Mouse (Mus musculus): ENCODE results near the gene Tmbim4. TPM values are rescaled to one million over a fixed set of nuclear protein-coding genes. Genes with fewer than 3 reads are reported as not detected.
A peak's percentile ranks its signal among the peaks of the same experiment; 100 is the strongest.

The Tmbim4 gene
- total and polyA plus RNA-seq, 2 experiments from 2014 or later, result 40.4 to 100 TPM

GRCm38 (mm10) chr10:120242421-120242820 is 41.0 kb downstream of the Tmbim4 start:
- TF ChIP-seq CTCF (IDR thresholded peaks at IDR 0.05; ENCODE audit: low read depth), result no peak
- Histone ChIP-seq H3K4me2 (ENCODE audit: low read depth) (no peak overlapping the region), H3K27ac (ENCODE audit: low read depth, low read length) (no peak overlapping the region), H3K9me3 (ENCODE audit: low read length) (no peaks in the 10 kb centered on the region), H3K27me3 (ENCODE audit: insufficient read depth, low read length) (no peaks in the 10 kb centered on the region), H3K36me3 (ENCODE audit: insufficient read depth) (no peaks in the 10 kb centered on the region), H3K9ac (no peak overlapping the region), H3K4me3 (ENCODE audit: low read depth, low read length) (no peak overlapping the region), H3K4me1 (ENCODE audit: insufficient read depth) (no peaks in the 10 kb centered on the region)
- 72% methylated on average over 6 of the region's 6 CpGs for WGBS
- DNase-seq (no peak), ATAC-seq (no peak)

- H3K27me3 ChIP-seq (ENCODE audit: insufficient read depth, low read length), result no peaks in the 10 kb centered on the region
- no peak for ATAC-seq
- no peak for DNase-seq
Measured at GRCm38 (mm10) chr10:120245681-120246080, 44.3 kb downstream of the Tmbim4 start.

DNA sequence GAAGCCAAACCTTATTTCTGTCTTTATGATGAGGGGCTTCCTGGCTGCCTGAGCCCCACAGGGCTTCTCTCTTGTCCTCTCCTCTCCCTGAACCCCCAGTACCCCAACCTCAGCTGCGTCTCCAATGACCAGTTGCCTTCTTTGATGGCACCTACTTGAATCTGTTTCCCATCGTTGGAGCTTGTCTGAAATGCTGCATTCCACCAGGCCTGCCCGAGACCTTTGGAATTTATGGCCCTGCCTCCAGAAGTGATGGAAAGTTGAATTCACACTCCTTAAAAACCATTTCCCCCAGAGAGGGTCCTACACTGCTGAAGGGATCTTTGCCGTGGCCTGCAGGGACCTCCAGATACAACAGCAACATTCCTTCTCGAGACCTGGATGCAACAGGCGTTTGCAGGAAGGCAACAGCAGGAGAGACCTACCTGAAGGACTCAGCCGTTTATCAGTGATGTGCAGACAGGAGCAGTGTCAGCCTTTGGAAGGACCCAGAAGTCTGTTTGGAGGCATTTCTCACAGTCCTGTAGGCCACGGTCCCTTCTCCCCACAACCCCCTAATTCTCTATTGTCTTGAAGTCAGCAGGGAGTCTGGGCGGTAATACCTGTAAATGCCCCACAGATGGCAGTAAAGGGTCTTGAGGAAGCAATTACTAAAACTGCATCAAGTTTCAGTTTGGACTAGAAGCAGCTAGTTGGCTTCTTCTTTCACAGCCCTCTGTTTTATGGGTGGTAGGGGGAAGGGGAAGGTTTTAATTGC is 45.8 kb downstream of the Tmbim4 start:
- no peak overlapping the region for H3K9ac ChIP-seq
- no peaks in the 10 kb centered on the region for H3K27me3 ChIP-seq (ENCODE audit: insufficient read depth, low read length)
- ATAC-seq (no peak), DNase-seq (peak; percentile 85)
- H3K9me3 ChIP-seq (ENCODE audit: low read length), result no peaks in the 10 kb centered on the region
- no peaks in the 10 kb centered on the region for H3K4me1 ChIP-seq (ENCODE audit: insufficient read depth)
- peak; percentile 77 for TF ChIP-seq CTCF (IDR thresholded peaks at IDR 0.05; ENCODE audit: low read depth)
- no peaks in the 10 kb centered on the region for H3K36me3 ChIP-seq (ENCODE audit: insufficient read depth)
- H3K4me2 ChIP-seq (ENCODE audit: low read depth), result no peak overlapping the region
- H3K4me3 ChIP-seq (ENCODE audit: low read depth, low read length), result no peak overlapping the region
- WGBS, result 46% methylated on average over 9 of the region's 9 CpGs
- H3K27ac ChIP-seq (ENCODE audit: low read depth, low read length), result no peak overlapping the region

More at GRCm38 (mm10) chr10:120245681-120246080, 44.3 kb downstream of the Tmbim4 start:
- Histone ChIP-seq H3K4me2 (ENCODE audit: low read depth) (no peak overlapping the region), H3K4me3 (ENCODE audit: low read depth, low read length) (no peak overlapping the region), H3K4me1 (ENCODE audit: insufficient read depth) (no peaks in the 10 kb centered on the region), H3K36me3 (ENCODE audit: insufficient read depth) (no peaks in the 10 kb centered on the region), H3K9ac (no peak overlapping the region), H3K9me3 (ENCODE audit: low read length) (no peaks in the 10 kb centered on the region), H3K27ac (ENCODE audit: low read depth, low read length) (no peak overlapping the region)
- WGBS, result 82% methylated on average over 5 of the region's 5 CpGs
- no peak for TF ChIP-seq CTCF (IDR thresholded peaks at IDR 0.05; ENCODE audit: low read depth)

DNA sequence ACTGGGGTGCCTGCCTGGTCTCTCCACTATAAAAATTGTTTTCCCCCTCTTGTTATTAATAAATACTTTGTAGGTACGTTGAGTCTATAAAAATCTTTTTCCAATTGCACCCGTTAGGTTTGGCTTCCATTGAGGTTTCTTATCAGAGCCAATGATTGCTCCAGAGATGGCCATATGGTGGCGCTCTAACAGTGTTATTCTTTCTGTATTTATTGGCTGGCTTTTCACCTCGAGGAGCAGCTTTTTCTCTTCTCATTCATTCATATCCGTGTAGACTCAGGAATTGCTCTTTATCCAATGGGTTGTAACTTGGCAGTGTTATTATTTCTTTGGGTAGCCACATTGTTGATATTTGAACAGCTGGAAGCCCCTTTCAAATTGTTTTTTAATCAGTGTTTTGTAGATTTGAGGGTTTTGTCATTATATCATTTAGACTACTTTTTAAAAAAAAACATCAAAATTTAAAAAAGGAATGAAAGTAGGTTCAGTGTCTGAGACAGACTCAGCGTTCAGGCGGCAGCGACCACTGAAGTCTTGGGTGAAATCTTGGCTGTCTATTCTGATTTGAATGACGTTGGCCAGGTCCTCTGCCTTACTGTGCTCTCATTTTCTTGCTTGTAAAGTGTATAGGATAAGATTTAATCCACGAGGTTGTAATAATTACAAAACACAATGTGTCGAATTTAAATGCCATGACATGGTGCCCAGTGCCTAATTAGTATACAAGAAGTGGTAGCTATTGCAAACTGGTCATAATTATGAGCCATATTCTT is 49.7 kb downstream of the Tmbim4 start:
- peak; percentile 34 for DNase-seq
- TF ChIP-seq CTCF (IDR thresholded peaks at IDR 0.05; ENCODE audit: low read depth), result peak; percentile 25; the same call in 1 of the 2 replicates
- WGBS, result 42% methylated on average over 11 of the region's 11 CpGs
- H3K27me3 ChIP-seq (ENCODE audit: insufficient read depth, low read length), result no peaks in the 10 kb centered on the region
- no peak overlapping the region for H3K27ac ChIP-seq (ENCODE audit: low read depth, low read length)
- ATAC-seq, result no peak
- H3K4me1 ChIP-seq (ENCODE audit: insufficient read depth), result no peaks in the 10 kb centered on the region
- no peaks in the 10 kb centered on the region for H3K36me3 ChIP-seq (ENCODE audit: insufficient read depth)
- H3K9me3 ChIP-seq (ENCODE audit: low read length), result no peaks in the 10 kb centered on the region
- no peak overlapping the region for H3K4me2 ChIP-seq (ENCODE audit: low read depth)
- no peak overlapping the region for H3K4me3 ChIP-seq (ENCODE audit: low read depth, low read length)
- H3K9ac ChIP-seq, result no peak overlapping the region

- Histone ChIP-seq H3K9ac (no peak overlapping the region), H3K27me3 (ENCODE audit: insufficient read depth, low read length) (no peaks in the 10 kb centered on the region), H3K9me3 (ENCODE audit: low read length) (no peaks in the 10 kb centered on the region), H3K4me3 (ENCODE audit: low read depth, low read length) (no peak overlapping the region), H3K27ac (ENCODE audit: low read depth, low read length) (no peak overlapping the region), H3K4me2 (ENCODE audit: low read depth) (no peak overlapping the region), H3K4me1 (ENCODE audit: insufficient read depth) (no peaks in the 10 kb centered on the region), H3K36me3 (ENCODE audit: insufficient read depth) (no peaks in the 10 kb centered on the region)
- no peak for ATAC-seq
- WGBS, result 85% methylated on average over 4 of the region's 4 CpGs
- DNase-seq, result no peak
- no peak for TF ChIP-seq CTCF (IDR thresholded peaks at IDR 0.05; ENCODE audit: low read depth)
Measured at GRCm38 (mm10) chr10:120251791-120252190, 50.4 kb downstream of the Tmbim4 start.

GRCm38 (mm10) chr10:120252800-120253199 is 51.4 kb downstream of the Tmbim4 start:
- TF ChIP-seq CTCF (IDR thresholded peaks at IDR 0.05; ENCODE audit: low read depth), result no peak
- Histone ChIP-seq H3K9ac (no peak overlapping the region), H3K36me3 (ENCODE audit: insufficient read depth) (no peaks in the 10 kb centered on the region), H3K27ac (ENCODE audit: low read depth, low read length) (no peak overlapping the region), H3K4me2 (ENCODE audit: low read depth) (no peak overlapping the region), H3K9me3 (ENCODE audit: low read length) (no peaks in the 10 kb centered on the region), H3K4me3 (ENCODE audit: low read depth, low read length) (no peak overlapping the region), H3K4me1 (ENCODE audit: insufficient read depth) (no peaks in the 10 kb centered on the region), H3K27me3 (ENCODE audit: insufficient read depth, low read length) (no peaks in the 10 kb centered on the region)
- ATAC-seq (no peak), DNase-seq (no peak)
- WGBS, result 36% methylated on average over 8 of the region's 8 CpGs

- WGBS, result 25% methylated on average over 11 of the region's 11 CpGs
- ATAC-seq (peak; percentile 62; the same call in 1 of the 2 replicates), DNase-seq (peak; percentile 82)
- Histone ChIP-seq H3K36me3 (ENCODE audit: insufficient read depth) (no peaks in the 10 kb centered on the region), H3K4me1 (ENCODE audit: insufficient read depth) (no peaks in the 10 kb centered on the region), H3K9me3 (ENCODE audit: low read length) (no peaks in the 10 kb centered on the region), H3K4me2 (ENCODE audit: low read depth) (no peak overlapping the region), H3K9ac (no peak overlapping the region), H3K4me3 (ENCODE audit: low read depth, low read length) (no peak overlapping the region), H3K27ac (ENCODE audit: low read depth, low read length) (no peak overlapping the region), H3K27me3 (ENCODE audit: insufficient read depth, low read length) (no peaks in the 10 kb centered on the region)
- peak; percentile 75 for TF ChIP-seq CTCF (IDR thresholded peaks at IDR 0.05; ENCODE audit: low read depth)
Measured at GRCm38 (mm10) chr10:120257231-120257630, 55.8 kb downstream of the Tmbim4 start.
